In the genomic region with DNA sequence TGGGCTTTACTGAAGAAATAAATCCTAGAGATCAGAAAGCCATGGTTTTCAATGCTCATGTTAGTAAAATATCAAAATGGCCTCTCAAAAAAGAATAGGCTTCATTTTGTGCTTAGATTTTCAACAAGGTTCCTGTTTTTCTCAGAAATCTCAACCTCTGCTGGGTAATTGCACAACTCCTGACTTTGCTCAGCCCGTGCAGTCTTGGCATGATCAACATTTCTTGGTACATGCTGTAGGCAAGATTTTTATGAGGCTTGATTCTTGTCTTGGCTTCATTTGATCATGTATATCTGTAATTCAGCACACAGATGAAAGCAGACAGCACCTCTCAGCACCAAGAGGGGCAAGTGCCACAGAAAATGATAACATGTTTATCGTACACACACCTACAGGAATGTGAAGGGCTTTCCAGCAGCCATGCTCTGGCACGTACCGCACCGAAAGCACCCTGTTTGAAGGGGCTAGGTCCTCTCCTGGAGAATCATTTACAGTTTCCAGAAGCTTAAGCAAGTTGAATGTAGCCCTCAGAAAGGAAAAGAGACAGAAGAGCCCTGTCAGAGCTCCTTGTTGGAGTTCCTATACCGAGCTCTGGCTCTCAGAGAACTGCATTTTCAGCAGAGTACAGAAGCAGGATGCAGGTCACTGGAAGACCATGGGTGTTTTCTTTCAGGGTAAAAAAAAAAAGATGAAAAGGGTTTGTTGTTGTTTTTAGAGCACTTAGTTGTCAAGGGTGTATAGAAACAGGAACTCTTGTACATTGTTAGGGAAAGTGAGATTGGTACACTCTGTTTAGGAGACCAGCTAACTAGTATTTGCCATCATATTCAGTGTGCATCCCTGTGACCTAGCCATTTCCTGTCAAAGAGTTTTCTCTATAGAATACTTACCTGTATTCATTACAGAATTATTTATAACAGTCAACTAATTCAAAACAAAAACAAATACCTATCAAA, we compare ENCODE assay signal across 19 mouse cellular contexts. TPM values are rescaled to one million over a fixed set of nuclear protein-coding genes. Genes with fewer than 3 reads are reported as not detected.
DNase-seq lines count a peak whose midpoint lies in the region; ATAC-seq and TF ChIP-seq lines count a peak whose summit lies in the region.
"Had no signal": no experiment of that assay in that cellular context is flagged by ENCODE, and none has a peak within 500 bp of the region (broad histone marks: within the 10 kb centered on the region; RNA-seq: fewer than 3 reads in every experiment).

No protein-coding gene starts in this region.

- no peaks in the 10 kb centered on the region for H3K36me3 ChIP-seq in embryonic facial prominence, embryonic 15.5 days
- no peaks in the 10 kb centered on the region for H3K36me3 ChIP-seq in embryonic facial prominence, embryonic 10.5 days (replicated peaks)
- H3K36me3 ChIP-seq in kidney, adult 2 months (ENCODE audit: control insufficient read depth, insufficient read depth, low read length), result no peaks in the 10 kb centered on the region
- H3K36me3 ChIP-seq in midbrain, embryonic 15.5 days (replicated peaks), result no peaks in the 10 kb centered on the region
- H3K36me3 ChIP-seq in hindbrain, postnatal 0 days (ENCODE audit: insufficient read depth, low read length), result no peaks in the 10 kb centered on the region
- H3K36me3 ChIP-seq: embryonic facial prominence, embryonic 13.5 days; limb, embryonic 13.5 days; midbrain, embryonic 13.5 days had no signal

- no peak for TF ChIP-seq POLR2A in kidney, adult 2 months (IDR thresholded peaks at IDR 0.05; ENCODE audit: low read depth, low read length)

- H3K4me1 ChIP-seq in embryonic facial prominence, embryonic 15.5 days, result no peaks in the 10 kb centered on the region
- H3K4me1 ChIP-seq in embryonic facial prominence, embryonic 10.5 days, result no peaks in the 10 kb centered on the region
- no peaks in the 10 kb centered on the region; the same call in 1 of the 2 replicates for H3K4me1 ChIP-seq in kidney, adult 2 months (ENCODE audit: control insufficient read depth, insufficient read depth, low read length)
- H3K4me1 ChIP-seq in midbrain, embryonic 15.5 days, result no peaks in the 10 kb centered on the region
- H3K4me1 ChIP-seq in hindbrain, postnatal 0 days (ENCODE audit: insufficient read depth, low read length), result no peaks in the 10 kb centered on the region
- H3K4me1 ChIP-seq: embryonic facial prominence, embryonic 13.5 days; midbrain, embryonic 13.5 days had no signal

- peak overlapping the region; percentile 13; the same call in 1 of the 2 replicates for H3K27ac ChIP-seq in embryonic facial prominence, embryonic 15.5 days (replicated peaks)
- H3K27ac ChIP-seq in embryonic facial prominence, embryonic 10.5 days (replicated peaks), result no peak overlapping the region
- no peak overlapping the region for H3K27ac ChIP-seq in kidney, adult 2 months (ENCODE audit: insufficient read depth, low read depth, low read length)
- H3K27ac ChIP-seq in midbrain, embryonic 15.5 days, result no peak overlapping the region
- H3K27ac ChIP-seq in hindbrain, postnatal 0 days, result no peak overlapping the region
- H3K27ac ChIP-seq: embryonic facial prominence, embryonic 13.5 days; hindbrain, embryonic 14.5 days; layer of hippocampus, adult 2 months; limb, embryonic 13.5 days; midbrain, embryonic 13.5 days; stomach, postnatal 0 days had no signal

- no peak overlapping the region for H3K4me3 ChIP-seq in embryonic facial prominence, embryonic 15.5 days (replicated peaks)
- no peak overlapping the region for H3K4me3 ChIP-seq in embryonic facial prominence, embryonic 10.5 days
- no peak overlapping the region for H3K4me3 ChIP-seq in kidney, adult 2 months (ENCODE audit: insufficient read depth, low read depth, low read length)
- H3K4me3 ChIP-seq in midbrain, embryonic 15.5 days, result no peak overlapping the region
- H3K4me3 ChIP-seq in hindbrain, postnatal 0 days (ENCODE audit: low read length), result no peak overlapping the region
- H3K4me3 ChIP-seq: embryonic facial prominence, embryonic 13.5 days; layer of hippocampus, adult 2 months; limb, embryonic 13.5 days; midbrain, embryonic 13.5 days had no signal

- no peaks in the 10 kb centered on the region for H3K9me3 ChIP-seq in embryonic facial prominence, embryonic 15.5 days (replicated peaks)
- H3K9me3 ChIP-seq in embryonic facial prominence, embryonic 10.5 days, result no peaks in the 10 kb centered on the region
- H3K9me3 ChIP-seq in midbrain, embryonic 15.5 days, result no peaks in the 10 kb centered on the region
- H3K9me3 ChIP-seq in hindbrain, postnatal 0 days (ENCODE audit: low read length), result no peaks in the 10 kb centered on the region
- H3K9me3 ChIP-seq: embryonic facial prominence, embryonic 13.5 days; limb, embryonic 13.5 days; midbrain, embryonic 13.5 days had no signal

- no peaks in the 10 kb centered on the region for H3K27me3 ChIP-seq in embryonic facial prominence, embryonic 15.5 days
- H3K27me3 ChIP-seq in embryonic facial prominence, embryonic 10.5 days (replicated peaks; ENCODE audit: low read depth, poor library complexity, severe bottlenecking), result no peaks in the 10 kb centered on the region
- no peaks in the 10 kb centered on the region for H3K27me3 ChIP-seq in kidney, adult 2 months (replicated peaks; ENCODE audit: control insufficient read depth, insufficient read depth, low read length)
- H3K27me3 ChIP-seq in midbrain, embryonic 15.5 days (replicated peaks), result no peaks in the 10 kb centered on the region
- no peaks in the 10 kb centered on the region for H3K27me3 ChIP-seq in hindbrain, postnatal 0 days (ENCODE audit: insufficient read depth, low read length)
- H3K27me3 ChIP-seq: embryonic facial prominence, embryonic 13.5 days; limb, embryonic 13.5 days; midbrain, embryonic 13.5 days had no signal

- DNase-seq in embryonic facial prominence, embryonic 10.5 days (ENCODE audit: low spot score), result no peak
- DNase-seq in kidney, adult 2 months, result peak; percentile 73
- no peak for DNase-seq in kidney, postnatal 10 days
- DNase-seq in fat pad, adult 2 months (ENCODE audit: extremely low read depth, low read depth, low spot score), result peak; percentile 64
- no peak for DNase-seq in hindbrain, postnatal 0 days (ENCODE audit: low spot score)
- DNase-seq: cerebellum, adult 11-12 months; kidney, adult 11 months; right cerebral cortex, postnatal 14 days; thymus, postnatal 14 days had no signal

- no peak for ATAC-seq in embryonic facial prominence, embryonic 15.5 days (ENCODE audit: insufficient number of reproducible peaks, low FRiP score, low TSS enrichment, low read depth)
- ATAC-seq in megakaryocyte, adult 5-6 weeks (ENCODE audit: poor library complexity, severe bottlenecking), result peak; percentile 82
- ATAC-seq in midbrain, embryonic 15.5 days (replicated peaks), result no peak
- no peak for ATAC-seq in hindbrain, postnatal 0 days
- ATAC-seq: activated CD4-positive, CD25-positive, alpha-beta regulatory T cell, adult 4 months; midbrain, embryonic 13.5 days had no signal

- no peak for TF ChIP-seq CTCF in kidney, adult 2 months (conservative IDR thresholded peaks at IDR 0.05; ENCODE audit: insufficient read depth, insufficient read length, low read depth, low read length)
- TF ChIP-seq CTCF in hindbrain, postnatal 0 days (IDR thresholded peaks at IDR 0.05; ENCODE audit: low read depth), result no peak

- H3K4me2 ChIP-seq in embryonic facial prominence, embryonic 15.5 days (replicated peaks), result no peak overlapping the region
- no peak overlapping the region for H3K4me2 ChIP-seq in midbrain, embryonic 15.5 days
- no peak overlapping the region for H3K4me2 ChIP-seq in hindbrain, postnatal 0 days (ENCODE audit: low read depth, low read length)
- H3K4me2 ChIP-seq: embryonic facial prominence, embryonic 13.5 days; hindbrain, embryonic 14.5 days; limb, embryonic 13.5 days; midbrain, embryonic 13.5 days had no signal

- WGBS in embryonic facial prominence, embryonic 15.5 days, result 65% methylated on average over 6 of the region's 6 CpGs
- WGBS in embryonic facial prominence, embryonic 10.5 days, result 90% methylated on average over 6 of the region's 6 CpGs
- 62% methylated on average over 6 of the region's 6 CpGs for WGBS in kidney, adult 2 months
- WGBS in midbrain, embryonic 15.5 days, result 90% methylated on average over 6 of the region's 6 CpGs
- 86% methylated on average over 6 of the region's 6 CpGs for WGBS in hindbrain, postnatal 0 days

- no peak overlapping the region for H3K9ac ChIP-seq in embryonic facial prominence, embryonic 15.5 days
- no peak overlapping the region for H3K9ac ChIP-seq in midbrain, embryonic 15.5 days
- no peak overlapping the region for H3K9ac ChIP-seq in hindbrain, postnatal 0 days (replicated peaks; ENCODE audit: low read length)
- H3K9ac ChIP-seq: embryonic facial prominence, embryonic 13.5 days; hindbrain, embryonic 14.5 days; limb, embryonic 13.5 days; midbrain, embryonic 13.5 days had no signal

RNA-seq across cellular contexts. Expression of a gene that starts 7.8 kb away (rescaled TPM):
- polyA plus RNA-seq in embryonic facial prominence, embryonic 15.5 days (2015; fragmentation: Nextera tagmentation; extraction: Ambion mirVana), result 50.3 and 56.2 TPM in 2 replicates
- 24.8 and 25.1 TPM in 2 replicates for polyA plus RNA-seq in embryonic facial prominence, embryonic 10.5 days (2016; fragmentation: Nextera tagmentation; extraction: Ambion mirVana)
- 21.2 and 22.2 TPM in 2 replicates for polyA plus RNA-seq in kidney, adult 2 months (2012; rRNA removed)
- total RNA-seq in megakaryocyte, adult 5-6 weeks (2015), result 154 and 168 TPM in 2 replicates
- total RNA-seq in megakaryocyte, adult 5-6 weeks (2017), result 76.5 and 94.0 TPM in 2 replicates
- polyA plus RNA-seq in midbrain, embryonic 15.5 days (2015; fragmentation: Nextera tagmentation; extraction: Ambion mirVana), result 36.3 and 41.0 TPM in 2 replicates
- total RNA-seq in hindbrain, postnatal 0 days (2014; rRNA removed), result 48.7 and 55.2 TPM in 2 replicates
- 36.6 and 38.4 TPM in 2 replicates for polyA plus RNA-seq in hindbrain, postnatal 0 days (2015; fragmentation: Nextera tagmentation; extraction: Ambion mirVana)

Comparison
In these comparisons a context has a peak if more than half of its experiments do, and no peak if none do; other contexts are left out.
1. DNase-seq: peak in kidney, adult 2 months (single experiment) and fat pad, adult 2 months (single experiment); none in embryonic facial prominence, embryonic 10.5 days (single experiment), kidney, postnatal 10 days (single experiment) and hindbrain, postnatal 0 days (single experiment).